In genomic region chr7:62231120-62231574, GRCm38 (mm10) we compare ENCODE assay signal across 9 mouse cellular contexts.
DNase-seq lines count a peak whose midpoint lies in the region; ATAC-seq and TF ChIP-seq lines count a peak whose summit lies in the region.
"Had no signal": no experiment of that assay in that cellular context is flagged by ENCODE, and none has a peak within 500 bp of the region (broad histone marks: within the 10 kb centered on the region; RNA-seq: fewer than 3 reads in every experiment).

No protein-coding gene starts in this region.

- no peaks in the 10 kb centered on the region for H3K36me3 ChIP-seq in heart, embryonic 10.5 days
- H3K36me3 ChIP-seq in E14TG2a.4 (ENCODE audit: insufficient read depth, low read length) = no peaks in the 10 kb centered on the region
- H3K36me3 ChIP-seq in hindbrain, embryonic 15.5 days = no peaks in the 10 kb centered on the region
- H3K36me3 ChIP-seq in midbrain, embryonic 15.5 days (replicated peaks) = no peaks in the 10 kb centered on the region

- WGBS in heart, embryonic 10.5 days = 14% methylated on average over 13 of the region's 13 CpGs
- 19% methylated on average over 13 of the region's 13 CpGs for WGBS in hindbrain, embryonic 15.5 days
- 12% methylated on average over 13 of the region's 13 CpGs for WGBS in midbrain, embryonic 15.5 days

- TF ChIP-seq CTCF in E14TG2a.4 (conservative IDR thresholded peaks at IDR 0.05; ENCODE audit: low read length) = no peak

- DNase-seq in heart, embryonic 10.5 days (ENCODE audit: low spot score) = peak; percentile 91
- DNase-seq in heart, adult 9 months (ENCODE audit: low spot score in 2 of 2) = no peak
- DNase-seq in embryo, embryonic 10 days (ENCODE audit: low spot score) = peak; percentile 86
- DNase-seq in Muller cell, postnatal 12 days (ENCODE audit: inconsistent ontology term) = no peak
- no peak for DNase-seq in cerebellum, adult 9-11 months

- H3K4me2 ChIP-seq in hindbrain, embryonic 15.5 days = peak overlapping the region; percentile 44
- H3K4me2 ChIP-seq in midbrain, embryonic 15.5 days = peak overlapping the region; percentile 31; the same call in 1 of the 2 replicates

- peak overlapping the region; percentile 32; the same call in 1 of the 2 replicates for H3K27ac ChIP-seq in heart, embryonic 10.5 days
- H3K27ac ChIP-seq in hindbrain, embryonic 15.5 days (replicated peaks) = peak overlapping the region; percentile 67
- H3K27ac ChIP-seq in midbrain, embryonic 15.5 days = peak overlapping the region; percentile 53

- H3K4me1 ChIP-seq in heart, embryonic 10.5 days = 0 out of 2 replicates have a peak, but pooled peaks cover 6% of the 10 kb centered on the region
- peaks cover 27% of the 10 kb centered on the region for H3K4me1 ChIP-seq in E14TG2a.4 (replicated peaks; ENCODE audit: low read depth, low read length)
- peaks cover 11% of the 10 kb centered on the region for H3K4me1 ChIP-seq in hindbrain, embryonic 15.5 days (replicated peaks)
- H3K4me1 ChIP-seq in midbrain, embryonic 15.5 days = peaks cover 12% of the 10 kb centered on the region; the same call in 1 of the 2 replicates

- H3K4me3 ChIP-seq in heart, embryonic 10.5 days = peak overlapping the region; percentile 44
- H3K4me3 ChIP-seq in E14TG2a.4 (replicated peaks; ENCODE audit: low read length) = 0 out of 2 replicates have a peak overlapping the region, but pooled peaks have one; percentile 29
- H3K4me3 ChIP-seq in hindbrain, embryonic 15.5 days = 0 out of 2 replicates have a peak overlapping the region, but pooled peaks have one; percentile 11
- H3K4me3 ChIP-seq in midbrain, embryonic 15.5 days = no peak overlapping the region

- H3K9ac ChIP-seq in hindbrain, embryonic 15.5 days = no peak overlapping the region
- H3K9ac ChIP-seq in midbrain, embryonic 15.5 days = no peak overlapping the region

- 0 out of 2 replicates have a peak, but pooled peaks cover 4% of the 10 kb centered on the region for H3K9me3 ChIP-seq in heart, embryonic 10.5 days
- H3K9me3 ChIP-seq in E14TG2a.4 (ENCODE audit: low read length) = no peaks in the 10 kb centered on the region
- H3K9me3 ChIP-seq in hindbrain, embryonic 15.5 days = no peaks in the 10 kb centered on the region
- 0 out of 2 replicates have a peak, but pooled peaks cover 3% of the 10 kb centered on the region for H3K9me3 ChIP-seq in midbrain, embryonic 15.5 days

- ATAC-seq in hindbrain, embryonic 15.5 days (ENCODE audit: low FRiP score, low read depth) = peak; percentile 95
- peak; percentile 95 for ATAC-seq in midbrain, embryonic 15.5 days (replicated peaks)
- ATAC-seq: Patski had no signal

- no peaks in the 10 kb centered on the region for H3K27me3 ChIP-seq in heart, embryonic 10.5 days (ENCODE audit: insufficient read depth, poor library complexity, severe bottlenecking)
- peaks cover 3% of the 10 kb centered on the region; the same call in 1 of the 2 replicates for H3K27me3 ChIP-seq in E14TG2a.4 (ENCODE audit: insufficient read depth, low read length)
- no peaks in the 10 kb centered on the region for H3K27me3 ChIP-seq in hindbrain, embryonic 15.5 days
- no peaks in the 10 kb centered on the region for H3K27me3 ChIP-seq in midbrain, embryonic 15.5 days (replicated peaks)

Comparison
In these comparisons a context has a peak if more than half of its experiments do, and no peak if none do; other contexts are left out.
1. DNase-seq: peak in heart, embryonic 10.5 days (single experiment) and embryo, embryonic 10 days (single experiment); none in heart, adult 9 months (0 of 2), Muller cell, postnatal 12 days (single experiment) and cerebellum, adult 9-11 months (single experiment).
2. Peak in every context shown above with its lines, with median percentiles within 50 percentile points of each other: H3K27ac ChIP-seq.